Mouse (Mus musculus) thymus, adult 2 months (tissue): Measurements from ENCODE around the gene Tmem45b. TPM values are rescaled to one million over a fixed set of nuclear protein-coding genes. Genes with fewer than 3 reads are reported as not detected.

Experiments used
- DNase-seq: peaks from one replicate; pipeline ENCODE4 v3.0.0; 2021
- H3K27ac ChIP-seq: fragments of 200-500 bp; 2 replicates; pipeline ENCODE4 v1.5.1; 2012; ENCODE audit warnings: low read length, control low read depth; ENCODE audit not compliant: control insufficient read depth, insufficient read depth
- H3K27me3 ChIP-seq: fragments of 200-500 bp; 2 replicates; pipeline ENCODE4 v1.6.1; 2012; ENCODE audit warnings: mild to moderate bottlenecking, low read length, moderate library complexity, mixed read lengths; ENCODE audit not compliant: control insufficient read depth, insufficient read depth
- H3K36me3 ChIP-seq: fragments of 200-500 bp; 2 replicates; pipeline ENCODE4 v1.6.1; 2012; ENCODE audit warnings: mild to moderate bottlenecking, low read length, moderate library complexity; ENCODE audit not compliant: control insufficient read depth, insufficient read depth
- H3K4me1 ChIP-seq: fragments of 200-500 bp; replicated peaks from 2 replicates; pipeline ENCODE4 v1.6.1; 2012; ENCODE audit warnings: low read length; ENCODE audit not compliant: control insufficient read depth, insufficient read depth
- H3K4me3 ChIP-seq: fragments of 200-500 bp; 2 replicates; pipeline ENCODE4 v1.5.1; 2012; ENCODE audit warnings: mild to moderate bottlenecking, low read length, control low read depth, moderate library complexity; ENCODE audit not compliant: control insufficient read depth, insufficient read depth
- CTCF ChIP-seq: fragments of 200-500 bp; IDR thresholded peaks from 2 replicates; pipeline ENCODE4 v1.5.1; 2012; ENCODE audit warnings: mild to moderate bottlenecking, control low read depth, low read length, moderate library complexity, borderline replicate concordance; ENCODE audit not compliant: control insufficient read depth, poor library complexity, insufficient read depth; ENCODE audit errors: extremely low read depth
- POLR2A ChIP-seq: fragments of 200-500 bp; IDR thresholded peaks from 2 replicates; pipeline ENCODE4 v1.6.1; 2012; ENCODE audit warnings: mild to moderate bottlenecking, low read length, control low read depth, moderate library complexity; ENCODE audit not compliant: control insufficient read depth, poor library complexity, insufficient read depth; ENCODE audit errors: extremely low read depth
- WGBS: fragments of 180-500 bp; shearing (Covaris S2); methylation state at CpG from one replicate; pipeline ENCODE4 v1.1.7; 2018; 5-methylcytosine and 5-hydroxymethylcytosine counted together
- polyA plus RNA-seq: library from polyadenylated mRNA; depleted of rRNA; stranded (reverse); fragments of >200 nt; gene quantifications from 2 replicates; pipeline ENCODE4 v1.2.3, GENCODE M21; 2012

Tmem45b gene
- polyA plus RNA-seq, 1 experiment = 24.0 TPM

DNA sequence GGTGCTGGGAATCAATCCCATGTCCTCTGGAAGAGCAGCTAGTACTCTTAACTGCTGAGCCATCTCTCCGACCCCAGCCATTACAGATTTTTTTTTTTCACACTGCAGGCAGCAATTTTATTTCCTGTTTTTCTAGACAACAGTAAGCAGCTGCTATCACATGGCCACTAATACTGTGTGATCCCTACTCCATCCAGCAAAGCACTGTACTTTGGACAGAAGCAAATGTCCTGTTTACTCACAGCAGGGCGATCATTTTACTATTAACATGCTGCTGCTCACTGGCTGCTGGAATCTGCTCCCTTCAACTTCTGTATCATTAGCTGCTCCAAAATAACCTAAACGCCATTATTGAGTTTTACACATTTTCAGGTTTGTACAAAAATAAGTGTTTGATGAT, 30.8 kb downstream of the Tmem45b start:
- no peaks in the 10 kb centered on the region for H3K4me1 ChIP-seq
- H3K27ac ChIP-seq = no peak overlapping the region
- no peaks in the 10 kb centered on the region for H3K36me3 ChIP-seq
- 77% methylated on average over 3 of the region's 3 CpGs for WGBS
- H3K27me3 ChIP-seq = no peaks in the 10 kb centered on the region
- DNase-seq = no peak
- TF ChIP-seq POLR2A (no peak), CTCF (no peak)
- no peak overlapping the region for H3K4me3 ChIP-seq

DNA sequence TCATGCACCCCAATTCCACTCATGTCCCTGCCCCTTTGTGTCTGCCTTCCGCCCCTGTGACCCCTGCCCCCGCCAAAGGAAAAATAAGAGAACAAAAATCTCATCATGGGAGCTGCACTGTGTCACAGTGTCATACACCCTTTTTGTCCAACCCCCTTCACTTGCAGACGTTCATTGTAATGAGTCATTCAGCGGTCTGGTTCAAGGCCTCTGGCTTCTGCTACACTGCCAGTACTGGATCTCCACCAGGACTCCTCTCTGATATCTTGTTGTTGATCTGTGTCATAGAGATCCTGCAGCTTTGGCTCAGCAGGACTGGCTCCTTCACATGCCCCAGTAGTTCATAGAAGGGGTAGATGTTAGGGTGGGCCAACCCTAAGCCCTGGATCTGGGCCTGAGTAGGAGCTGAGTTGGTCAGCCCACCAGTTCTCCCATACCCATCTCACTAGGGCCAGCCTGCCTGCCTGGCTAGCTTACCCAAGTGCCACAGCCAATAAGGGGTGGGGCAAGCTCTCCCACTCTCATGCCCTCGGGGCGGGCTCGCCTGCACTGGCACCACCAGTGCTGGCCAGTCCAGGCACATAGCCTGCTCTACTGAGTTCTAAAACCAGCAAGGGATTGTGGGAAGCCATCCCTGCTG, 31.8 kb downstream of the Tmem45b start:
- 88% methylated on average over 7 of the region's 7 CpGs for WGBS
- no peak for DNase-seq

DNA sequence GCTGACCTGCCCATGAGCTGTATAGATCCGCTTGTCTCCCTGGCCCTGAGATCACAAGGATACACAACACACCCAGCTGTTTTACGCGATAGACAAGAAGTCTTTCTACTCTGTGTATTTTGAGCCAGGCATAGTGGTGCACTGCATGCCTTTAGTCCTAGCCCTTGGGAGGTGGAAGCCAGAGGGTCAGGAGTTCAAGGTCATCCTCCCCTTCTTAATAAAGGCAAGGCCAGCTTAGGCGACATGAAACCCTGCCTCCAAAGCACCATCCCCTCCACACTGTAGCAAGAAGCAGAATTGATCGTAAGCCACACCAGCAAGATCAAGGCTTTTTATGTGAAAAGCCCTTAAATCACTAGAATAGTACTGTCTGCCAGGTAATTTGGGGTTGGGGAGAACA, 32.5 kb downstream of the Tmem45b start:
- H3K36me3 ChIP-seq = no peaks in the 10 kb centered on the region
- 98% methylated on average over 5 of the region's 5 CpGs for WGBS
- TF ChIP-seq POLR2A (no peak), CTCF (no peak)
- H3K27ac ChIP-seq = no peak overlapping the region
- no peak overlapping the region for H3K4me3 ChIP-seq
- H3K27me3 ChIP-seq = no peaks in the 10 kb centered on the region
- no peak for DNase-seq
- no peaks in the 10 kb centered on the region for H3K4me1 ChIP-seq

More for the DNA sequence above, 31.8 kb downstream of the Tmem45b start:
- Histone ChIP-seq H3K4me3 (no peak overlapping the region), H3K27me3 (no peaks in the 10 kb centered on the region), H3K27ac (no peak overlapping the region), H3K4me1 (no peaks in the 10 kb centered on the region), H3K36me3 (no peaks in the 10 kb centered on the region)
- TF ChIP-seq CTCF = no peak
- TF ChIP-seq POLR2A = no peak

DNA sequence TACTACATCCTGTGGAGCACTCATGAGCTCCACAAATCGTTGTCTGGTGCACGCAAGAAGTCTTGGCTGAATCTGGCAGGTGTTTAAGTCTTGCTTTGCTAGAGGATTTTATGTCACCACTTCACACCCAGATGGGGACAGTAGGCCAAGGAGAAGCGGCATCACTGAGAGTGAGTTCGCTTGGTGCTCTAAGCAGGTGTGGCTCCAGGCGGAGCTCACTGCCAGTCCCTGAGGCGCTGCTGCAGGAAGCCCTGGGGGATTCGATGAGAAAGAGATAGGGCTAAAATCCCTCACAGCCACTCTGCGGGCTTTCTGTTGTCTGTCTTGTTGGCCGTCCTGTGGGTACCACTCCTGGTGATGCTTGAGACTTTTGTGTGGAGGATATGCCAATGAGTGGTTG, 34.3 kb downstream of the Tmem45b start:
- Histone ChIP-seq H3K36me3 (no peaks in the 10 kb centered on the region), H3K27ac (no peak overlapping the region), H3K27me3 (no peaks in the 10 kb centered on the region), H3K4me3 (no peak overlapping the region), H3K4me1 (no peaks in the 10 kb centered on the region)
- no peak for TF ChIP-seq POLR2A
- no peak for TF ChIP-seq CTCF
- 79% methylated on average over 9 of the region's 9 CpGs for WGBS
- DNase-seq = no peak

DNA sequence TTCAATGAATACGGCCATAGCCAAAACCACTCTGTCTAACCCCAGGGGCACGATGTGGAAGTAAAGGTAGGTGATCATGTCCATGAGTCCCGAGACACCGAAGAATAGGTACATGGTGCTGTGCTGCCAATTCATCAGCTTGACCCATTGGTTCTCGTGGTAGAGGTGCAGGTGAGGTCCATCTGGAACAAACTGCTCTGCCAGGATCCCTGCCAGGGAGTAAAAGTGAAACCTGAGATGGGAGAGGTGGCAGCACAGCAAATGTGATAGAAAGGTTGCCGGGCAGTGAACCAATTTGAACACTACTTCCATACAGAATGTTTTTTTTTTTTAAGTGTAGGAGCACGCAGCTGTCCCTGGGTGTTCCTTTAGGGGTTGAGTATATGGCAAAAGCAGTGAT, 35.3 kb downstream of the Tmem45b start:
- WGBS = 92% methylated on average over 7 of the region's 7 CpGs
- no peak overlapping the region for H3K4me3 ChIP-seq
- DNase-seq = no peak
- no peaks in the 10 kb centered on the region for H3K4me1 ChIP-seq
- no peak overlapping the region for H3K27ac ChIP-seq
- H3K36me3 ChIP-seq = no peaks in the 10 kb centered on the region
- H3K27me3 ChIP-seq = no peaks in the 10 kb centered on the region
- TF ChIP-seq POLR2A (no peak), CTCF (no peak)

DNA sequence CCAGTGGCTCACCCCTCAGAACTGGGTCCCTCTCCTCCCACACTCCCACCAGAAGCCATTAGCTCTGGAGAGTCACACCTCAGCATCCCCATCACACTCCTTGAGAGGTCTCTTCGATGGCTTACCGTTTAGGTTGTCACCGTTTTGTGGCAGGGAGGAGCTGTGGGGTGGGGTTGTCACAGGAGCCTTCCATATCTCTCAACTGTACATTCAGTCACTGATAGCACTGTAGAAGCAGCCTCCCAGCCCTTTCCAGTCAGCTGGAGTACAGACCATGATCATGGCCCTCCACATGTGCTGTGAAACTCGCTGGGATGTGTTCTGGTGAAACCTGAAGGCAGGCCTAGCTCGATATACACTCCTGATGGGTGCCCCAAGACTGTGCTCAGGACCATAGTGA, 42.1 kb downstream of the Tmem45b start:
- DNase-seq = no peak
- TF ChIP-seq CTCF (no peak), POLR2A (no peak)
- no peaks in the 10 kb centered on the region for H3K27me3 ChIP-seq
- no peaks in the 10 kb centered on the region for H3K4me1 ChIP-seq
- H3K27ac ChIP-seq = no peak overlapping the region
- WGBS = 95% methylated on average over 5 of the region's 5 CpGs
- H3K4me3 ChIP-seq = no peak overlapping the region
- H3K36me3 ChIP-seq = peaks cover 49% of the 10 kb centered on the region

DNA sequence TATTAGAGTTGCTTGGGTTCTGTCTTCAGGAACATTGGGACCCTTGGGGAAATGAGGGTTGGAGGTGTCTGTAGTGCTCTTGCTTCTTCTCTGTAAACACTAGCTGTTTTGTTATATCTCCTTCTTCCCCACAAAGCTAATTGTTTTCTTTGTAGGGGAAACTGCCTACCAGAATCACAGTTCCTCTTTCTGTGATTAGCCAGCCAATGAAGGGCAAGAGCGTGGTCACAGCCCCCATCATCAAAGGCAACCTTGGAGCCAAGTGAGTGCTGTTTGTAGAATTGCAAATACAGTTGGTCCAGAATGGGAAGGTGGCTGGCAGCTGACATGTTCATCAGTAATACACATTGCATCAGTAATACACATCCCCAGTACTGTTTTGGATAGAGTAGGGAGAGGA, 45.4 kb downstream of the Tmem45b start:
- DNase-seq = no peak

More for the DNA sequence above, 45.4 kb downstream of the Tmem45b start:
- TF ChIP-seq CTCF (no peak), POLR2A (no peak)
- Histone ChIP-seq H3K27ac (no peak overlapping the region), H3K4me1 (no peaks in the 10 kb centered on the region), H3K4me3 (no peak overlapping the region), H3K36me3 (peaks cover 77% of the 10 kb centered on the region), H3K27me3 (no peaks in the 10 kb centered on the region)
- WGBS = 82% methylated on average over 1 of the region's 1 CpGs
